Mouse (Mus musculus) lung, embryonic 16.5 days (tissue): ENCODE data around the gene Ccdc127. TPM values are rescaled to one million over a fixed set of nuclear protein-coding genes. Genes with fewer than 3 reads are reported as not detected.

Experiments
- ATAC-seq: fragments of 200-750 bp; cut with Nextera tagmentation; 2 replicates; pipeline ENCODE4 v1.8.0; 2017; ENCODE audit warnings: low read depth, mild to moderate bottlenecking, moderate library complexity
- H3K27ac ChIP-seq: fragments of 300-500 bp; sonication (generic); 2 replicates; pipeline ENCODE4 v1.5.1; 2014; ENCODE audit warnings: mild to moderate bottlenecking, control low read depth, low read length
- H3K27me3 ChIP-seq: fragments of 300-500 bp; sonication (generic); 2 replicates; pipeline ENCODE4 v1.6.1; 2014; ENCODE audit warnings: low read depth, low read length, mixed read lengths; ENCODE audit not compliant: control insufficient read depth, insufficient read depth
- H3K36me3 ChIP-seq: fragments of 300-500 bp; sonication (generic); 2 replicates; pipeline ENCODE4 v1.6.1; 2014; ENCODE audit warnings: low read length; ENCODE audit not compliant: control insufficient read depth, insufficient read depth
- H3K4me1 ChIP-seq: fragments of 300-500 bp; sonication (generic); replicated peaks from 2 replicates; pipeline ENCODE4 v1.6.1; 2014; ENCODE audit warnings: low read length, mixed read lengths; ENCODE audit not compliant: control insufficient read depth, insufficient read depth
- H3K4me2 ChIP-seq: fragments of 300-500 bp; sonication (generic); 2 replicates; pipeline ENCODE4 v1.6.1; 2014; ENCODE audit warnings: low read depth, low read length, control low read depth
- H3K4me3 ChIP-seq: fragments of 300-500 bp; sonication (generic); 2 replicates; pipeline ENCODE4 v1.5.1; 2014; ENCODE audit warnings: mild to moderate bottlenecking, low read length, control low read depth
- H3K9ac ChIP-seq: fragments of 300-500 bp; sonication (generic); 2 replicates; pipeline ENCODE4 v1.6.1; 2014; ENCODE audit warnings: low read length, control low read depth
- H3K9me3 ChIP-seq: fragments of 300-500 bp; sonication (generic); 2 replicates; pipeline ENCODE4 v1.6.1; 2016; ENCODE audit warnings: low read length; ENCODE audit not compliant: control insufficient read depth
- WGBS: fragments of 180-500 bp; shearing (Covaris S2); extraction: QIAGEN DNeasy Blood & Tissue Kit; methylation state at CpG from one replicate; pipeline ENCODE4 v1.1.7; 2014; 5-methylcytosine and 5-hydroxymethylcytosine counted together
- polyA plus RNA-seq: library from polyadenylated mRNA; unstranded; fragments of >200 nt; fragmentation: Nextera tagmentation; extraction: Ambion mirVana; gene quantifications from 2 replicates; pipeline ENCODE4 v1.2.1, GENCODE M21; 2015

Ccdc127 gene
- polyA plus RNA-seq, 1 experiment from 2014 or later = 56.1 TPM

GRCm38 (mm10) chr13:74316789-74317169 lies 33.3 kb upstream of the Ccdc127 start:
- Histone ChIP-seq H3K36me3 (peaks cover 10% of the 10 kb centered on the region), H3K4me2 (peak overlapping the region; percentile 84), H3K27ac (peak overlapping the region; percentile 39), H3K27me3 (no peaks in the 10 kb centered on the region), H3K4me3 (peak overlapping the region; percentile 83), H3K9me3 (no peaks in the 10 kb centered on the region), H3K4me1 (peaks cover 10% of the 10 kb centered on the region), H3K9ac (peak overlapping the region; percentile 77)
- ATAC-seq = no peak
- WGBS = under 1% methylated on average over 15 of the region's 15 CpGs

DNA sequence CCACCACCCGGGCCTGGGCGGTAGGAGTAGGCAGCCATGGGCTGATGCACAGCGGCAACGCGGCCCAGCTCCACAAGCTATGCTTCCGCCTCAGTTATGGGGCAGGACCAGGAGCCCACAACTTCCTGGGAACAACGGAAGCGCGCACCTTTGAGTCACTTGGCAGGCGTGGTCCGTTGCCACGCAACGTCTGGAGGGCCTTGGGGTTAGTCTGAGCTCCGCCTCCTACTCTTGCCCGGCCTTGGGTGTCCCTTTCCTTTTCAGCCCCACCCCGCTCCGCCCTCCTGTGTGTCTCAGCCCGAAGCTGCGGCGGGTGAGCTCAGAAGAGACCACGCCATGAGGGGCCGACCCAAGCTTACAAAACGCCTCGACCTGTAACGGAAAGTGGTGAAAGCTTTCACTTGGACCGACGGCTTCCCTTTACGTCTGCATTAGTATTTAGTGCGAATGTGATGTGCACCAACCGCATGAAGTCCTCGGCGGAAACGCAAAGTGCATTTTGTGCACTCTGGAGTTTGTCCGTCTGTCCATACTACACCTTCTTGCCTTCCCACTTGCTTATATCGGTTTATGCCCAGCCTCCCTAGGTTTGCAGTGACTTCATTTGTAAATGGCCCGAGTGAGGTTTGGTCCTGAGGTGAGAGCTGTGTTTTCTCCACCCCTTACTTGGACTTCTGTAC lies 32.8 kb upstream of the Ccdc127 start, which contains the start of gene Pdcd6:
TSS of gene Pdcd6 (minus strand) at position 411 of the 680 bp plus-strand sequence.
- H3K4me1 ChIP-seq = peaks cover 10% of the 10 kb centered on the region
- peak; percentile 100 for ATAC-seq
- peak within 1 kb of the TSS; percentile 77 for H3K9ac ChIP-seq
- peak within 1 kb of the TSS; percentile 84 for H3K4me2 ChIP-seq
- H3K4me3 ChIP-seq = peak within 1 kb of the TSS; percentile 83
- H3K36me3 ChIP-seq = peaks cover 15% of the 10 kb centered on the region
- H3K9me3 ChIP-seq = no peaks in the 10 kb centered on the region
- H3K27ac ChIP-seq = peak within 1 kb of the TSS; percentile 39
- H3K27me3 ChIP-seq = no peaks in the 10 kb centered on the region
- WGBS = under 1% methylated on average over 35 of the region's 36 CpGs

- no peaks in the 10 kb centered on the region for H3K9me3 ChIP-seq
- no peaks in the 10 kb centered on the region for H3K4me1 ChIP-seq
- no peak overlapping the region for H3K27ac ChIP-seq
- H3K36me3 ChIP-seq = peaks cover 42% of the 10 kb centered on the region
- no peak overlapping the region for H3K4me3 ChIP-seq
- ATAC-seq = no peak
- no peaks in the 10 kb centered on the region for H3K27me3 ChIP-seq
- no peak overlapping the region for H3K9ac ChIP-seq
- no peak overlapping the region for H3K4me2 ChIP-seq
Observed at GRCm38 (mm10) chr13:74329321-74329720, 20.8 kb upstream of the Ccdc127 start.

- H3K9me3 ChIP-seq = no peaks in the 10 kb centered on the region
- WGBS = 45% methylated on average over 3 of the region's 3 CpGs
- no peak overlapping the region for H3K9ac ChIP-seq
- H3K4me3 ChIP-seq = no peak overlapping the region
- H3K4me2 ChIP-seq = no peak overlapping the region
- H3K36me3 ChIP-seq = peaks cover 29% of the 10 kb centered on the region
- no peaks in the 10 kb centered on the region for H3K4me1 ChIP-seq
- no peak overlapping the region for H3K27ac ChIP-seq
- H3K27me3 ChIP-seq = no peaks in the 10 kb centered on the region
- ATAC-seq = 0 out of 2 replicates have a peak, but pooled peaks have one; percentile 43
Observed at GRCm38 (mm10) chr13:74341036-74341435, 9.1 kb upstream of the Ccdc127 start.

DNA sequence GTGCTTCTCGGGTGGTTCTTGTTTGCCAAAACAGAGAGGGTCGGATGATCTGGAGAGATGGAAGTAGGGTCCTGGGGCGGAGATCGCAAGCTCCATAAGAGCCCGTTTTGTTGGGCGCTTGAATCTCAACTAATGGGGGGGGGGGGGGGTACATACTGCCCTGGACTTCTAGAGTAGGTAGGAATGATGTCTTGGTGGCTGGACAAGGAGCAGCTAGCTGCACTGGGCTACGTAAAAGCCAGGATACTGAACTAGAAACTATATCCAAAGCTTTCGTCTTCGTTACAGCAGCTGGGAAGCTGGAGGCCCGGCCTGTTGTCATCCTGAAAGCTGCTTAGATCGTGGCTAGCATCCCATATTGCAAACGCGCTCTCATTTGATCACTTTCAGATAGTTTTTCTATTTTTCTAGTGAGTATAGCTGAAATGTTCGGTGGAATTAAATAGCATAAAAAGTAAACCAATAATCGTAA lies 362 bp downstream of the Ccdc127 start:
- Histone ChIP-seq H3K27me3 (no peaks in the 10 kb centered on the region), H3K4me1 (peaks cover 16% of the 10 kb centered on the region), H3K9ac (peak overlapping the region; percentile 97), H3K4me3 (peak overlapping the region; percentile 91), H3K4me2 (peak overlapping the region; percentile 58), H3K9me3 (no peaks in the 10 kb centered on the region), H3K27ac (peak overlapping the region; percentile 73), H3K36me3 (peaks cover 3% of the 10 kb centered on the region; the same call in 1 of the 2 replicates)
- peak; percentile 40; the same call in 1 of the 2 replicates for ATAC-seq
- under 1% methylated on average over 15 of the region's 15 CpGs for WGBS

DNA sequence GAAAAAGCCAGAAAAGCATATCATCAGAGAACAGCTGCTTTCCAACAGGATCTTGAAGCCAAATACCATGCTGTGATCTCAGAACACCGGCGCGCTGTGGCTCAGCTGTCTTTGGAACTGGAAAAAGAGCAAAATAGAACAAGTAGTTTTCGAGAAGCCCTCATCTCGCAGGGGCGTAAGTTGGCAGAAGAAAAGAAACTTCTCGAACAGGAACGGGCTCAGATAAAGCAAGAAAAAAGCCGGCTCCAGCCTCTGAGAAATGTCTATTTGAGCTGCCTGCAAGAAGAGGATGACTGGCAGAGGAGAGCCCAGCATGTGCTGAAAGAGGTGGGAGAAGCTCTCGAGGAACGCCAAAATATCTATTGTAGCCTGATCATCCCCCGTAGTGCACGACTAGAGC lies 6.4 kb downstream of the Ccdc127 start:
- H3K9me3 ChIP-seq = no peaks in the 10 kb centered on the region
- no peaks in the 10 kb centered on the region for H3K27me3 ChIP-seq
- H3K36me3 ChIP-seq = peaks cover 23% of the 10 kb centered on the region
- H3K4me2 ChIP-seq = no peak overlapping the region
- no peak overlapping the region for H3K9ac ChIP-seq
- no peak overlapping the region for H3K27ac ChIP-seq
- no peak overlapping the region for H3K4me3 ChIP-seq
- H3K4me1 ChIP-seq = no peaks in the 10 kb centered on the region
- WGBS = 94% methylated on average over 13 of the region's 13 CpGs
- ATAC-seq = no peak

DNA sequence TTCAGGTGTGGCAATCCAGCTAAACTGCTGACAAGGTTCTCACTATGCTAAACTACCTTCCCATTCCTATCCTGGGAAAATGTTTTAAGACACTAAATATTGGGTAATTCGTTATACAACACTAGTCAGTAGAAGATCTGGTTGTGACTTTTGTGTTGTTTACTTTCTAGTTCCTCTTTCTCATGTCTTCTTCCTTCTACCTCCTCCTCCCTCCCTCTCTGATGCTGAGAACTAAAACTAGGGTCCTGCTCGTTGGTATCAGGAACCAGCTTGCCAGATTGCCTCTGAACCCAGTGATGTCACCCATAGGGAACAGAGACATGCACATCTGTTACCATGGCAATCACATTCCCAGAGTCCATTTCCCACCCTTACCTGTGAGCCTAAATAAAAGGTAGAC lies 12.1 kb downstream of the Ccdc127 start:
- ATAC-seq = no peak
- Histone ChIP-seq H3K36me3 (peaks cover 16% of the 10 kb centered on the region), H3K4me3 (no peak overlapping the region), H3K9ac (no peak overlapping the region), H3K9me3 (no peaks in the 10 kb centered on the region), H3K4me1 (peaks cover 5% of the 10 kb centered on the region; the same call in 1 of the 2 replicates), H3K27me3 (no peaks in the 10 kb centered on the region), H3K27ac (no peak overlapping the region), H3K4me2 (no peak overlapping the region)
- WGBS = 72% methylated on average over 2 of the region's 2 CpGs

- Histone ChIP-seq H3K9ac (no peak overlapping the region), H3K4me3 (no peak overlapping the region)
- ATAC-seq = peak; percentile 38; the same call in 1 of the 2 replicates
Observed at GRCm38 (mm10) chr13:74363176-74363858, 13.2 kb downstream of the Ccdc127 start.

GRCm38 (mm10) chr13:74363859-74364235 lies 13.7 kb downstream of the Ccdc127 start, which contains the start of gene Lrrc14b:
TSS of gene Lrrc14b (minus strand) at chr13:74364005.
- H3K4me2 ChIP-seq = no peak within 1 kb of the TSS
- peak; percentile 47 for ATAC-seq
- H3K9me3 ChIP-seq = no peaks in the 10 kb centered on the region
- 62% methylated on average over 8 of the region's 8 CpGs for WGBS
- H3K4me1 ChIP-seq = peaks cover 5% of the 10 kb centered on the region; the same call in 1 of the 2 replicates
- no peak within 1 kb of the TSS for H3K9ac ChIP-seq
- no peak within 1 kb of the TSS for H3K27ac ChIP-seq
- no peak within 1 kb of the TSS for H3K4me3 ChIP-seq
- no peaks in the 10 kb centered on the region for H3K27me3 ChIP-seq
- peaks cover 10% of the 10 kb centered on the region for H3K36me3 ChIP-seq

More at GRCm38 (mm10) chr13:74363176-74363858, 13.2 kb downstream of the Ccdc127 start:
- Histone ChIP-seq H3K4me2 (no peak overlapping the region), H3K36me3 (peaks cover 14% of the 10 kb centered on the region), H3K27ac (no peak overlapping the region), H3K27me3 (no peaks in the 10 kb centered on the region), H3K9me3 (no peaks in the 10 kb centered on the region), H3K4me1 (peaks cover 5% of the 10 kb centered on the region; the same call in 1 of the 2 replicates)
- 80% methylated on average over 13 of the region's 13 CpGs for WGBS
